Mouse (Mus musculus): ENCODE results near the gene Zfand2b.
A peak's percentile ranks its signal among the peaks of the same experiment; 100 is the strongest.

The Zfand2b gene

DNA sequence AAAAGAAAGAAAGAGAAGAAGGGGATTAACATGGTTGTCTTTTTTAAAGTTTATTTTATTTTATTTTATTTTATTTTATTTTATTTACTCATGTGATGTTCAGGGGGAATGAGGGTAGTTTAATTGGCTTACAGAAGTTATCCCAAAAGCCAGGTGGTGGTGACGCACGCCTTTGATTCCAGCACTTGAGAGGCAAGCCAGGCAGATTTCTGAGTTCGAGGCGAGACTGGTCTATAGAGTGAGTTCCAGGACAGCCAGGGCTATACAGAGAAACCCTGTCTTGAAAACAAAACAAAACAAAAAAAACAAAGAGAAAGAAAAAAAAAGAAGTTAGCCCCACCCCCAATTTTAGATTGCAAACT lies 8.2 kb upstream of the Zfand2b start:
- DNase-seq: no peak

GRCm38 (mm10) chr1:75168093-75168471 lies 364 bp upstream of the Zfand2b start:
- no peak for DNase-seq

DNA sequence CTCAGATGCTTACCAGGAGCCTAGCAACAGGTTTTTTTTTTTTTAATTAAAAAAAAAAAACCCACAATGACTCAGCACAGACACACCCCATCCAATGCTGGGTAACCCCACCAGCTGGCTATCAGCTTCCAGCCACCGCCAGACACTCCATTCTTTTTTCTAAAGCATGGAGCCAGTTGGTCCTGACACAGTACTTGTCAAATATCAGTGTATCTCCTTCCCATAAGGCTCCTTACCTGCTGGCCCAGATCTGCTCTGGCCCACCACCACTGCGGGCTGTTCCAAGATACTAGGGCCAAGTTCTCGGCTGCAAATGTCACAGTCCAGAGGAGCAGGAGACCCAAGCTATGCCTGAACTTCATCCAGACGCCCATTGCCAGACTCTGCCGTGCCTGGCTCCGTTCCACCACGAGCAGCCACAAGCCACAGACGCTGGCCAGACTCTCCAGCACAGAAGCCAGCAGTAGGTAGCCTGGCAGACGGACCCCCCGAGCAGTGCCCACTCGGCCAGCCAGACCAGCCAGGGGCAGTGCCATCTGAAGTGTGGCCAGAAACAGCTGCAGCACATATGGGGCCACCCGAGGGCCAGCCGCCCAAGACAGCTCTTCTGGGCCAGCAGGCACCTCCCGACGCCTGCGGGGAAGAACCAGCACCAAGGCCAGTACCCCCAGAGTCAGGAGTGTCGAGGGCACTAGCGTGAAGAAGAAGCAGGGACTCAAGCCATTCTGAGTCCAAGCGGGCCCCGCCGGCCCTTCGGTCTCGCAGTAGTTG lies 11.1 kb downstream of the Zfand2b start:
- peak; percentile 96 to 98 for DNase-seq

DNA sequence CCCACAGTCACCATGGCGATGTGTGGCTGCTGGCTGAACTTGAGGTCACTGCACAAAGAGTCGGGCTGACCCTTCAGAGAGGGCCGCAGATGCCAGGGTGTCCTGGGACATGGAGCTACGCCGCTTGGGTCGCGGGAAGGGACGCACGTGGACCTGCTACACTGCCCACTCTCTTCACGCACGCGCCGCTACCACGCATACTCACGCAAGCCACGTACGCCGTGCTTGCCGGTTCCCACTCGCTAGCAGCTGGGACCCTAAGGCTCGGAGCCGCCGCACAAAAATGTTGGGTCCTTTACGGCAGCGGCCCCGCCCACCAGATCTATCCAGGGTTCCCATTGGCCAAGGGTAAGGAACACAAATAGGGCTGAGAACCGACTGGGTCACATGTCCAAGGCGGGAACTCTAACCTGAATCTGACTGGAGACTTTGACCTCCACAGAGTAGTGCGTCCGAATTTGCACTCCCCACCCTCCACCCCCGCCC lies 11.7 kb downstream of the Zfand2b start, which contains the start of gene Abcb6:
TSS of gene Abcb6 (minus strand) at position 288 of the 486 bp plus-strand sequence.
- DNase-seq: peak; percentile 92 to 93

GRCm38 (mm10) chr1:75180741-75181140 lies 12.3 kb downstream of the Zfand2b start:
- no peak for DNase-seq

- DNase-seq: peak in 1 of 2 experiments; percentile 44
These were observed 13.0 kb downstream of the Zfand2b start for GRCm38 (mm10) chr1:75181377-75181870.

DNA sequence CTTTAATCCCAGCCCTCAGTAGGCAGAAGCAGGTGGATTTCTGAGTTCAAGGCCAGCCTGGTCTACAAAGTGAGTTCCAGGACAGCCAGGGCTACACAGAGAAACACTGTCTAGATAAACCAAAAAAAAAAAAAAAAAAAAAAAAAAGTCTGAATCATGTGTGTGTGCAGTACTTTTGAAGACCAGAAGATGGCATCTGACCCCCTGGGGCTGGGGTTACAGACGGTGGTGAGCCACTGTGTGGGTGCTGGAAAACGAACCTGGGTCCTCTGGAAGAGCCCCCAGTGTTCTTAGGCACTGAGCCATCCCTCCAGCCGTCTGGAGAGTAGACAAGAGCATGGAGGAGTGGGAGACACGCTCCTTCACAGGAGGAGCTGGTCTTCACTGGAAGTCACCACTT lies 13.7 kb downstream of the Zfand2b start:
- DNase-seq: peak in 1 of 2 experiments; percentile 42

GRCm38 (mm10) chr1:75185495-75185894 lies 17.0 kb downstream of the Zfand2b start:
- peak in 1 of 2 experiments; percentile 36 for DNase-seq

GRCm38 (mm10) chr1:75187126-75187525 lies 18.7 kb downstream of the Zfand2b start:
- DNase-seq: no peak

GRCm38 (mm10) chr1:75187914-75188483 lies 19.6 kb downstream of the Zfand2b start:
- DNase-seq: no peak

- no peak for DNase-seq
These were observed 22.1 kb downstream of the Zfand2b start for GRCm38 (mm10) chr1:75190577-75190976.

DNA sequence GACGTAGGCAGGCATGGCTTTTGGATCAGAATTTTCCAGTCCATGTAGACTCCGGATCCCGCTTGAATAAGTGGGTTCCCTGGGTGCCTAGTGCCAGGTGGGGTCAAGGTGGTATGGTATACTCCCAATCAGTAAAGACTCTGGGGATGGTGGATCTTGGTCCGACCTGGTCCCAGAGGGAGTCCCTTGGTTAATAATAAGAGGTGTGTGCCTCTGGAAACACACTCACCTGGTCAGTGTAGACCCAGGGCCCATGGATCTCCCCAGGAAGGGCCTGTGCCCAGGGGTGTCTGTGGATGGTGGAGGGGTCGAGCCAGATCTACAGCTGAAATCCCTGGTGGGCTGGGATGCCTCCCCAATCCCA lies 22.8 kb downstream of the Zfand2b start:
- no peak for DNase-seq

GRCm38 (mm10) chr1:75191622-75192402 lies 23.4 kb downstream of the Zfand2b start, which contains the start of the genes Ankzf1 and Atg9a:
TSS of gene Ankzf1 (plus strand) at chr1:75192151.
TSS of gene Atg9a (minus strand) at chr1:75192196.
- peak; percentile 93 to 96 for DNase-seq

DNA sequence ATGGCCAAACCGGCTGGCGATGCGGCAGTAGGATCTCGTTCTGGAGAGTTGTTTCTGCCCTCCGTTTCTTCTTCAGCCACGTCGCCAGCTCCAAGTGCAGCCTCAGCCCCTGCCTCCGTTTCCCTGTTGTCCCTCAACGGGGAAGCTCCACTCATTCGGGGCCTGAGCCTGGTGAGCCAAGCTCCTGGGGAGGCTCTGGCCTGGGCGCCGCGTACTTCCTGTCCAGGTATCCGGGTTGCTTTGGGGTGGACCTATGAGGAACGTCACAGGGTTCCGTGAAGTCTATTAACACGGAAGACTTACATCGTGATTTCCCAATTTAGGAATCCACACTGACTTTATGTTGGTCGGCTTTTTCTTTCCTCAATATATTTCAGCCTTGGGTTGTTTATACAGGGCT lies 24.0 kb downstream of the Zfand2b start:
- DNase-seq: peak in 1 of 2 experiments; percentile 50

GRCm38 (mm10) chr1:75201236-75201635 lies 32.8 kb downstream of the Zfand2b start:
- no peak for DNase-seq

DNA sequence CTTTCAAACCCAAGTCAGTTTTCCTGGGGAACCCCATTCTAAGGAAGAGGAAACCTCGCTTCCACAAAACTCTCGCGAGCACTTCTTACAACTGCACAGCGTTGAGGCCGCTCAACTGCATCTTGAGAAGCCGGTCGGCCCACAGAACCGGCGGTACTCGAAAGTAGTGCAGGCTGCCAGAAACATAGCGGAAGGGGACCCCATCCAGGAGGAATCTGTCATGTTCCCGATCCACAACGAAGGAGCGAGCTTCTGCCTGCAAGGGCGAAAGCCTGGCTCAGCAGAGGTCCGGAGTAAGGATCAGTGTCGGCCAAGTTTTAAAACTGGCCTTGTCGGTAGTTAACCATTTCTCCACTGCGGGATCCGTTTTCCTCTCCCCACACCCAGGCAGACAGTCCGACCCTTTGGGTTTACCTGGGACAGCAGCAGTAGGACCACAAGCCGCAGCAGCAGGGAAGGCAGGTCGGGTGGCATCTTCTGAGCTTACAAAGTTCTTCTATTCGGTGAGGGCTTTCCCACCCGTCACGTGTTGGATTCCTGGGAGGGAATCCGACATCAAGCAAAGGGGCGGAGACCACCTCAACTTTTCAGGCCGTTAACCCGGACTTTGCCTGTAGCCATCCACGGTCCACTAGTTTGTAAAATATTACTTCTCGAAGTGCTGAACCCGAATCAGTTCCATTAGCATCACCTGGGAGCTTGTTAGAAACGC lies 40.7 kb downstream of the Zfand2b start:
- no peak for DNase-seq

DNA sequence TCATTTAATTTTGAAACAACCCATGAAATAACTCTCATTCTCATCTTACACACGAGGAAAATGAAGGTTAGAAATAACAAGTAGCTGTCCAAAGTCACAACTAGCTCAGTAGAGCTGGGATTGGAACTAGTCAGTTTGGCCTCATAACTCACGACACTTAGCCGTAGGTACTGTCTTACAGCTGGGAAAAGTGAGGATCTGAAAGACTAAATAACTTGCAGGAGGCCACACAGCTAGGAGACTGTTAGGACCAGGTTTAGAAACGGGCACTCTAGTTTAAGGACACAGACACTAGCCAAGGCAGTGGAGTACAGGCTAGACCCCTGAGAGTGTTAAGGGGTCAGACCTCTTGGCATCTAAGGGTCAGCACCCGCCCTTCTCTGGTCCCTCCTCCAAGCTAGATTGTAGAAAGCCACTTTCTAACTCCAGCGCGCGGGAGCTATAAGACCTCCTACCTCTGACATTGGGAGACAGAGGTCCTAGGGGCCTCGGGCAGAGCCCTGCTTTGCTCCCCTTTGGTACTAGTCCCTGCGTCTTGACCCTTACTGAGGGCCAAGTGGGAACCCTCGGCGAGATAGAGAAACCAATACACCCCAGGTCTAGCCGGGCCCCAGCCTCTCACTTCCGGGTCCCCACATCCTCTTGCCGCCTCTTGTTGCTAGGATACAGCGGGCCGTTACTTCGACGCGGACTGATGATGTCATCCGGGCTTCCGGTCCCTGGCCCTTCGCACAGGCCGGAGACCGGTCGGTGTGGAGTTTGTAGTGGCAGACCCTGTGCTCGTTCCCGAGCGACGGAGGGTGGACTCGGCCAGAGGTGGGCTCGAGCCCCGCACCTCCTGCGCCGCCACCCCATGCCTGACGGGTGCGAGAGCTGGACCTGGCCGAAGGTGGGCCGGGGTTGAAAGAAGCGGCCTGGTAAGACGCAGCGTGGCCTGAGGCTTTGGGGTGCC lies 42.0 kb downstream of the Zfand2b start, which contains the start of the genes Glb1l and Stk16:
TSS of gene Glb1l (minus strand) at position 678 of the 952 bp plus-strand sequence.
TSS of gene Stk16 (plus strand) at position 703 of the 952 bp plus-strand sequence.
- peak; percentile 98 to 99 for DNase-seq

DNA sequence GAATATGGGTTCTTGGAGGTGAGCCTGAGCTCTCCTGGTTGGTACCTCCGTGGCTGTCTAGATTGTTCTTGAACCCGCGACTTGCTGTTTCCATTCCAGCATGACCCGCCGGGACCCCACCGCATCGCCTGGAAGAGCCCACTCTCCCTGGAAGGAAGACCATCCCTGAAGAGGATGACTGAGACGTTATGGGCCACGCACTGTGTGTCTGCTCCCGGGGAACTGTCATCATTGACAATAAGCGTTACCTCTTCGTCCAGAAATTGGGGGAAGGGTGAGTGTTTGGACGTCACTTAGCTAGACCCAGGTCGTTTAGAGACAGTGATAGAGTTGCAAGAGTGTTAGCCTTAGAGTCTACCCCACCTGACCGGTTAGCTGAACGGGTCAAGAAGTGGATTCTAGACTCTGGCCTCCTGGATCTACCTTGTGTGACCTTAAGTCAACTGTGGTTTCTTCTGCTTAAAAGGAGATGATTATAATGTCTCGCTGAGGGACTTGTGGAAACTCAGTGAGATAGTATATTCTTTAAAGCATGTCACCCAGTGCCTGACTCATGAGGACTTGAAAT lies 42.8 kb downstream of the Zfand2b start:
- no peak for DNase-seq

GRCm38 (mm10) chr1:75212542-75212941 lies 44.1 kb downstream of the Zfand2b start:
- peak in 1 of 2 experiments; percentile 23 for DNase-seq

- no peak for DNase-seq
These were observed 44.6 kb downstream of the Zfand2b start for GRCm38 (mm10) chr1:75213096-75213495.

DNA sequence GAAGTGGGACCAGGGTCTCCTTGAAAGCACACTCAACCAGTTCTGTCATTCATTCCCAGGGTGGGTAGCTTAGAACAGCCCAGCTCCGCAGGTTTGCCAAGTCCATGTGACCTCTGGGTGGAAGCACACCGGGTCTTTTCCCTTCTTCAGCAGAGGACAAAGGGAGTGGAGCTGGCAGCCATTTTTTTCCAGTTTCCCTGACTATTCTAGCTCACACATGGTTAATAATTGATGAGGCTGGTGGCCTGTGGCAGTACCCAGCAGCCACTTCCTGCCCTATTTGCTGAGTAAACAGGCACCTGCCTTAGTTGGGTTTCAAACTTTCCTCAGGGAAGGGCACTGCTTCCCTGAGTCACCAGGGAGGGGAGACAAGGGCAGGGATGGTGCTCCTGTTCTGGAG lies 46.0 kb downstream of the Zfand2b start:
- DNase-seq: peak in 1 of 2 experiments; percentile 8
